ENCODE assay signal across 9 mouse cellular contexts in genomic region chr7:81208944-81209343, GRCm38 (mm10). TPM values are rescaled to one million over a fixed set of nuclear protein-coding genes. Genes with fewer than 3 reads are reported as not detected.
DNase-seq lines count a peak whose midpoint lies in the region; ATAC-seq and TF ChIP-seq lines count a peak whose summit lies in the region.
"Had no signal": no experiment of that assay in that cellular context is flagged by ENCODE, and none has a peak within 500 bp of the region (broad histone marks: within the 10 kb centered on the region; RNA-seq: fewer than 3 reads in every experiment).

No protein-coding gene starts in this region.

- H3K27ac ChIP-seq in forebrain, embryonic 10.5 days, result no peak overlapping the region
- H3K27ac ChIP-seq in forebrain, embryonic 13.5 days, result no peak overlapping the region
- no peak overlapping the region for H3K27ac ChIP-seq in ES-E14 (ENCODE audit: insufficient read depth, low read depth, low read length, poor library complexity, severe bottlenecking)
- H3K27ac ChIP-seq in limb, embryonic 10.5 days, result no peak overlapping the region
- H3K27ac ChIP-seq: limb, embryonic 12.5 days had no signal

- H3K9me3 ChIP-seq in forebrain, embryonic 10.5 days, result no peaks in the 10 kb centered on the region
- no peaks in the 10 kb centered on the region for H3K9me3 ChIP-seq in forebrain, embryonic 13.5 days (replicated peaks)
- no peaks in the 10 kb centered on the region for H3K9me3 ChIP-seq in ES-E14 (ENCODE audit: control insufficient read depth, insufficient read depth, low read depth, low read length)
- no peaks in the 10 kb centered on the region for H3K9me3 ChIP-seq in limb, embryonic 10.5 days (replicated peaks)
- H3K9me3 ChIP-seq: limb, embryonic 12.5 days had no signal

- no peak for ATAC-seq in forebrain, embryonic 13.5 days
- ATAC-seq in hematopoietic stem cell, adult 5-6 weeks (replicated peaks in 1 of 2; ENCODE audit: insufficient read depth in 1 of 2, low FRiP score in 2 of 2, low TSS enrichment in 1 of 2, low read depth in 1 of 2, poor library complexity in 2 of 2, severe bottlenecking in 2 of 2), result peak; percentile 36 to 44; a peak in 2 of 4 replicates

- peaks cover 38% of the 10 kb centered on the region for H3K4me1 ChIP-seq in forebrain, embryonic 10.5 days
- peaks cover 20% of the 10 kb centered on the region for H3K4me1 ChIP-seq in forebrain, embryonic 13.5 days
- H3K4me1 ChIP-seq in ES-E14 (ENCODE audit: control insufficient read depth in 2 of 2, insufficient read depth in 2 of 2, low read length in 2 of 2, poor library complexity in 1 of 2), result peaks cover 16 to 17% of the 10 kb centered on the region in 2 experiments
- peaks cover 34% of the 10 kb centered on the region for H3K4me1 ChIP-seq in limb, embryonic 10.5 days

- in situ Hi-C loops in ES-E14 (cut with MboI; ENCODE audit: low sequenced_read_pairs in 2 of 2, unreplicated experiment in 2 of 2), result no loop called here

- no peak overlapping the region for H3K4me2 ChIP-seq in forebrain, embryonic 13.5 days
- H3K4me2 ChIP-seq: limb, embryonic 12.5 days had no signal

- DNase-seq in forebrain, embryonic 10.5 days (ENCODE audit: extremely low spot score, low spot score), result peak; percentile 46
- peak; percentile 81 for DNase-seq in ES-E14 (ENCODE audit: low read depth, low spot score)
- DNase-seq in cerebellum, postnatal 14 days, result peak; percentile 70 to 83
- peak; percentile 76 for DNase-seq in limb, embryonic 10.5 days (ENCODE audit: low spot score)
- DNase-seq in ovary, postnatal 14 days (ENCODE audit: low spot score), result peak; percentile 64
- DNase-seq in thymus, postnatal 14 days, result peak; percentile 67

- WGBS in forebrain, embryonic 10.5 days, result 17% methylated on average over 6 of the region's 6 CpGs
- WGBS in forebrain, embryonic 13.5 days, result 17% methylated on average over 6 of the region's 6 CpGs
- 13% methylated on average over 6 of the region's 6 CpGs for WGBS in limb, embryonic 10.5 days

- no peaks in the 10 kb centered on the region for H3K36me3 ChIP-seq in forebrain, embryonic 10.5 days (replicated peaks)
- H3K36me3 ChIP-seq in forebrain, embryonic 13.5 days (ENCODE audit: poor library complexity, severe bottlenecking), result no peaks in the 10 kb centered on the region
- no peaks in the 10 kb centered on the region for H3K36me3 ChIP-seq in ES-E14 (ENCODE audit: control insufficient read depth, insufficient read depth, low read length, poor library complexity, severe bottlenecking)
- H3K36me3 ChIP-seq in limb, embryonic 10.5 days, result no peaks in the 10 kb centered on the region
- H3K36me3 ChIP-seq: limb, embryonic 12.5 days had no signal

- H3K27me3 ChIP-seq in forebrain, embryonic 10.5 days (ENCODE audit: poor library complexity, severe bottlenecking), result peaks cover 63% of the 10 kb centered on the region
- H3K27me3 ChIP-seq in forebrain, embryonic 13.5 days, result peaks cover 48% of the 10 kb centered on the region
- peaks cover 52% of the 10 kb centered on the region for H3K27me3 ChIP-seq in limb, embryonic 10.5 days (ENCODE audit: low read depth, poor library complexity, severe bottlenecking)

- H3K9ac ChIP-seq in forebrain, embryonic 13.5 days, result no peak overlapping the region
- H3K9ac ChIP-seq in ES-E14 (ENCODE audit: insufficient read depth, low read depth, low read length, poor library complexity, severe bottlenecking), result no peak overlapping the region
- H3K9ac ChIP-seq: limb, embryonic 12.5 days had no signal

- H3K4me3 ChIP-seq in forebrain, embryonic 10.5 days, result no peak overlapping the region
- no peak overlapping the region for H3K4me3 ChIP-seq in forebrain, embryonic 13.5 days
- H3K4me3 ChIP-seq in ES-E14 (ENCODE audit: insufficient read depth in 1 of 2, low read depth in 1 of 2, low read length in 2 of 2, poor library complexity in 1 of 2, severe bottlenecking in 1 of 2), result no peak overlapping the region
- no peak overlapping the region for H3K4me3 ChIP-seq in limb, embryonic 10.5 days
- H3K4me3 ChIP-seq: limb, embryonic 12.5 days had no signal

TF ChIP-seq in ES-E14, 5 proteins besides CTCF, POLR2A, EP300 and RAD21:
- TF ChIP-seq HCFC1 (IDR thresholded peaks at IDR 0.05; ENCODE audit: borderline replicate concordance, insufficient read depth, low read length) (no peak), MAFK (IDR thresholded peaks at IDR 0.05; ENCODE audit: insufficient read depth, low read depth, low read length) (no peak), CHD2 (IDR thresholded peaks at IDR 0.05; ENCODE audit: low read depth, low read length) (no peak), ZNF384 (IDR thresholded peaks at IDR 0.05; ENCODE audit: low read depth, low read length) (no peak)

RNA-seq across cellular contexts. Expression of gene Pde8a, which starts 4.5 kb away (rescaled TPM):
- 1.6 and 2.0 TPM in 2 replicates for polyA plus RNA-seq in forebrain, embryonic 10.5 days (2016; fragmentation: Nextera tagmentation; extraction: Ambion mirVana)
- polyA plus RNA-seq in forebrain, embryonic 13.5 days (2015; fragmentation: Nextera tagmentation; extraction: Ambion mirVana), result 1.5 and 1.9 TPM in 2 replicates
- total RNA-seq in ES-E14 (2012; rRNA removed), result 1.3 and 2.2 TPM in 2 replicates
- 3.8 and 7.7 TPM in 2 replicates for total RNA-seq in hematopoietic stem cell, adult 5-6 weeks (2017)
- 3.2 and 3.3 TPM in 2 replicates for polyA plus RNA-seq in limb, embryonic 10.5 days (2016; fragmentation: Nextera tagmentation; extraction: Ambion mirVana)
